Mouse (Mus musculus): ENCODE measurements around the gene Obox2.
"Not testable (repeated sequence)": the region's sequence is repeated elsewhere in the genome, so short reads cannot be mapped to it uniquely, and the experiment has no call there.

The Obox2 gene

DNA sequence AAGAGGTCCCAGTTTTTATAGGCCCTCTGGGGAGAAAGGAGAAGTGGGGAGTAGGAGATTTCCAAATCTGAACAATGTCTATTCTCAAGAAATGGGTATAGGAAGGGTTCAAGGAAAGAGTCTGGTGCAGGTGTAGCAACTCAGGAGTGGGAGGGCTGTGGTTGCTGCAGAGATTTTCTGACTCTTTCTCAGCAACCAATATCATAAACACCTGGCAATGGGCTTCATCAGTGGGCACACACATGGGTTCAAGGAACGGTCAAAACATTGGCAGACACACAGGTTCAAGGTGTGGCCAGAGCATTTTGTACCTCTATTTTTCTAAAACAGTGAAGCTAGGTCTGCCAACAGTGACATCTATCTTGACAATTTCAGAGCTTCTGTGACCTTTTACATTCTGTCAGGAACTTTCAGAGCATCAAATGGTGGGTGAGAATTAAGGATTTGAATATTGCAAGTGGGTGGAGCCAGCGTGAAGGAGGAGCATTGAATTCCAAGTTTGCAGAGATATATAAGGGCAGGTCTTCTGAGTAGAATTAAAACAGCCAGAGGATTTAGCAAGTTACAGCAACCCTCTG lies at the start of gene Obox2, which contains the start of gene Obox1:
Obox2 (plus strand) TSS at position 301 of the 578 bp plus-strand sequence.
Obox1 (plus strand) TSS at position 528 of the 578 bp plus-strand sequence.
- DNase-seq (ENCODE audit: low spot score in 2 of 2), result not testable (repeated sequence)

DNA sequence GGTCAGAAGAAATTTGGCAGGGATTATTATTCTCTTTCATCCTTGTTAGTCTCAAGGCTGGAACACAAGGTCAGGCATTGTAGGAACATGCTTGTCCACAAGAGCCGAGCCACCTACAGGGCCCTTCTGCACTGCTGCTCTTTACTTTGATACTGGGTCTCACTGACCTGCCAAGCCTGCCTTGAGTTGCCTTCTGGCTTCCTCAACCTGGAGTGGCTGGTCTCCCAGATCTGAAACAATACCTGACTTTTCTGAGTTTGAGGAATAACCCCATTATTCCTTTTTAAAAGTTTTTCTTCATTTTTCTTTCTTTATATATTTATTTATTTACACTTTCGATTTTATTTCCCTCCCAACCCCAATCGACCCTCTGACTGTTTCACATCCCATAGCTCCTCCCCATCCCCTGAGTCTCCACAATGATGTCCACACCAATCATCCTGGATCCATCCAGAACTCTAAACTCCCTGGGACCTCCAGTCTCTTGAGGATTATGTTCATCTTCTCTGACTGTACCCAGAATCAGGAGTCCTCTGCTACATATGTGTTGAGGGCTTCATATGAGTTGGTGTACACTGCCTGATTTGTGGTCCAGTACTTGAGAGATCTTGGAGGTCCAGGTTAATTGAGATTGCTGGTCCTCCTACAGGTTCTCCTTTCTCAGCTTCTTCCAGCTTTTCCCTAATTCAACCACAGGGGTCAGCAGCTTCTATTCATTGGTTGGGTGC lies 10.8 kb downstream of the Obox2 start:
- not testable (repeated sequence) for DNase-seq (ENCODE audit: low spot score in 2 of 2)

DNA sequence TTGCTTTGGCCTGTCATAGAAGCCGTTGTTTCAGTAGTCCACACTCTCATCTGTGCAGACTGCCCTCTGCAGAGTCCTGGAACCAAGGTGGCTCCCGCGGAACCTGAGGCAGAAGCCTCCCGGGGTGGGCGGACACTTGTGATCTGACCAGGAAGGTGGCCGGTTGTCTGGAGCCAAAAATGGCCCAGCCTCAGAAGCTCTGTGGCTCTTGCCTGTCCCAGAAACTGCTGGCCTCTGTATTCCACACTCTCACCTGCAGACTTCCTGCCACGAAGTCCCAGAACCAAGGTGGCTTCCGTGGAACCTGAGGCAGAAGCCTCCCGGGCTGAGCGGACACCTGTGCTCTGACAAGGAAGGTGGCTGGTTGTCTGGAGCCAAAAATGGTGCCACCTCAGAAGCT lies 18.3 kb downstream of the Obox2 start:
- DNase-seq (ENCODE audit: low spot score in 2 of 2), result not testable (repeated sequence)

DNA sequence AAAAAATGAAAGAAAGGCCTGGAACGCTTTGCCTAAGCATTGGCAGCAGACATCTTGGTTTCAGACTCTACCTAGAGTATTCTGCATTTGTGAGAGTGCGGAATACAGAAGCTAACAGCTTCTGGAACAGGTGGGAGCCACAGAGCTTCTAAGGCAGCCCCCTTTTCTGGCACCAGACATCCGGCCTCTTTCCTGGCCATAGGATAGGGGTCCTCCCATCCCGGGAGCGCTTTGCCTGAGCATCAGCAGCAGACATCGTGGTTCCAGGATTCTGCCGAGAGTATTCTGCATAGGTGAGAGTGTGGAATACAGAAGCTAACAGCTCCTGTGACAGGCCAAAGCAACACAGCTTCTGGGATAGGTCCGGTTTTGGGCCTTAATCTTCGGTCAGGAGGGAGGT lies 29.5 kb downstream of the Obox2 start:
- DNase-seq (ENCODE audit: low spot score in 2 of 2), result not testable (repeated sequence)

- not testable (repeated sequence) for DNase-seq (ENCODE audit: low spot score in 2 of 2)
These were observed 37.0 kb downstream of the Obox2 start for GRCm38 (mm10) chr7:15425537-15425936.

Data from frontal cortex, postnatal 14 days (tissue).